Mouse (Mus musculus): ENCODE measurements around the gene Scyl1.

DNA sequence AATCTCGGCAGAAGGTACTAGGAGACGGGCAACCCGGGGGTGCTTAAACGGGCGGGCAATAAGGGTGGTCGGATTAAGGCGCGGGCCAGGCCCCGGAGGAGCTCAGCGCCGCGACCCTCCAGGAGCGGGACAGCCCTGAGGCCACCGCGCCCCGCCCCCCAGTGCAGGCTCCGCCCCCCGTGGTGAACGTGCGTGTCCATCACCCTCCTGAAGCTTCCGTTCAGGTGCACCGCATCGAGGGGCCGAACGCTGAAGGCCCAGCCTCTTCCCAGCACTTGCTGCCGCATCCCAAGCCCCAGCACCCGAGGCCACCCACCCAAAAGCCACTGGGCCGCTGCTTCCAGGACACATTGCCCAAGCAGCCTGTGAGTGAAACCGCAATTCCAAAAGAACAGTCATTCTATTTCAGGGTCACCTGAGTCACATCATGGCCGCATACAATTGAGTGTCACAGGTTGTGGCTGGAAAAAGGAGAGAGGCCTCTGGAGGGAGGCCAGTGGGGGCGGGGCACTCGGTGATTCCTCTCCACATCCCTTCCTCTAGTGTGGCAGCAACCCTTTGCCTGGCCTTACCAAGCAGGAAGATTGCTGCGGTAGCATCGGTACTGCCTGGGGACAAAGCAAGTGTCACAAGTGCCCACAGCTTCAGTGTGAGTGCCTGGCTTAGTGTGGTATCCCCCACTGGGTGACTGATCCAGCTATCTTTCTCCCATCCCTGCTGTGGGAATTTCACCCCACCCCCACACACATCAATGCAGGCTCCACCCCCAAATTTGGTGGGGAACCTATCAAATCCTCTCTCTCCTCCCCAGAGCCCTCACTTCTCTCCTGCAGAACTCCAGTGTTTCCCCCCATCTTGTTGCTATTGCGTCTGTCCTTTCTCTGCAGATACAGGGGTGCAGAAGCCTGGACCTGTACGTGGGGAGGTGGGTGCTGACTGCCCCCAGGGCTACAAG is 25.2 kb downstream of the Scyl1 start:
- TF ChIP-seq CTCF (IDR thresholded peaks at IDR 0.05; ENCODE audit: borderline replicate concordance, insufficient read depth, low read length) = no peak
- no peak for TF ChIP-seq POLR2A (IDR thresholded peaks at IDR 0.05; ENCODE audit: low read depth, low read length)
